Mouse (Mus musculus): ENCODE measurements around the gene Grid2. TPM values are rescaled to one million over a fixed set of nuclear protein-coding genes. Genes with fewer than 3 reads are reported as not detected.

Grid2 gene
- polyA plus RNA-seq, 1 experiment from 2014 or later, result 1.3 TPM

DNA sequence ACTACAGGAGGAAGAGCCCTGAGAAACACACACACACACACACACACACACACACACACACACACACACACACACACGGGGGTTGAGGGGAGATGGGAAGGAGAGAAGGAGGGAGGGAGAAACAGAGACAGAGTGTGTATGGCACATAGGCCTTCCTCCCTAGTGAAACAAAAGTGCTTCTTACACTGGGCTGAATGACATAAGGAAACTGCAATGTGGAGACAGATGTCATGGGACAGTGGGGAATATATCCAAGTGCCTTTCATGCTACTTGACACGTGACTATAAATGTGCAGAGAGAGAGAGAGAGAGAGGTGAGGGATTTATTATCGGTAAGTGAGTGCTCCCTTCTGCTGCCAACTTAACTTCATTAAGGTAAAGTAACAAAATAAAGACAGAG, 639.0 kb downstream of the Grid2 start:
- no peak overlapping the region for H3K4me2 ChIP-seq
- H3K27me3 ChIP-seq, result no peaks in the 10 kb centered on the region
- no peaks in the 10 kb centered on the region for H3K9me3 ChIP-seq
- no peak overlapping the region for H3K4me3 ChIP-seq (replicated peaks)
- WGBS, result 55% methylated on average over 3 of the region's 3 CpGs
- ATAC-seq (ENCODE audit: insufficient number of reproducible peaks, insufficient read depth, low FRiP score, low TSS enrichment, low read depth), result no peak
- no peak overlapping the region for H3K27ac ChIP-seq
- H3K4me1 ChIP-seq (replicated peaks), result no peaks in the 10 kb centered on the region
- H3K9ac ChIP-seq (replicated peaks), result no peak overlapping the region
- no peaks in the 10 kb centered on the region for H3K36me3 ChIP-seq

DNA sequence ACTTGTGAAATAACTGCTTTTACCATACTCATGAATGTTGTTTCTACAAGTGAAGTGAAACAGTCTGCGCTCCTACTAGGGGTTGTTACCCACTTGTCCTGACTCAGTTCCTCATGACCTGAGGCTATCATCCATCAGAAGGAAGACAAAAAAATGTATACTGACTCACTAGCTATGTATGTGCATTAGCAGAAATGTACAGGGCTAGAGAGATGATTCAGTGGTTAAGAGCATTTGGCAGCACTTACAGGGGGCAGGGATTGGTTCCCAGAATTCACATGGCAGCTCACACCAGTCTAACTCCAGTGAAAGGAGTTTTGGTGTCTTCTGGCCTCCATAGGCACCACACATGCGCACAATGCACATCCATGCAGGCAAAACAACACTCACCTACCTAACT, 642.5 kb downstream of the Grid2 start:
- no peak overlapping the region for H3K4me2 ChIP-seq
- H3K4me3 ChIP-seq (replicated peaks), result no peak overlapping the region
- ATAC-seq (ENCODE audit: insufficient number of reproducible peaks, insufficient read depth, low FRiP score, low TSS enrichment, low read depth), result no peak
- H3K36me3 ChIP-seq, result no peaks in the 10 kb centered on the region
- H3K9me3 ChIP-seq, result no peaks in the 10 kb centered on the region
- no peak overlapping the region for H3K27ac ChIP-seq
- H3K9ac ChIP-seq (replicated peaks), result no peak overlapping the region
- no peaks in the 10 kb centered on the region for H3K27me3 ChIP-seq
- 92% methylated on average over 2 of the region's 2 CpGs for WGBS
- H3K4me1 ChIP-seq (replicated peaks), result no peaks in the 10 kb centered on the region

DNA sequence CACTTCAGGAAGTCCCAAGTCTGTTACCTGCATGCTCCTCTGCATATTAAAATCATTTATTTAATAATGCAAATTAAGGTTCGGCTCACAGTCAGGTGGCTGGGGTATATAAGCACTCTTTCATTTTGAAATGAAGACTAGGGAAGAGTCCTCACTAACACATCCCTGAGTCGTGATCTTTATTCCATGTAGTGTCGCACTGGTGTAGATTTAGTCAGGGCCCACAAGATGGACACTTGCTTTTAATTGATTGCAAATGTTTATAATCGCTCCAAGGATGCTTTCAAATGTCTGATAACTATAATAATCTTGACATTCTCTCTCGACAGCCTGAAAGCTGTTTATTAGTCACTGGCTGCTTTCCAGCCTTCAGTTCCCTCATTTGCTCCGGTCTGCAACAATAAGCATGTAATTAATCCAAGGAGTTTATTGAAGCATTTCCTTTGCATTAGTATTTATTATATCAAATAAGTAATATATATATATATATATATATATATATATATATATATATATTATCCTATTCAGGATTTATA, 661.4 kb downstream of the Grid2 start:
- Histone ChIP-seq H3K27ac (no peak overlapping the region), H3K9me3 (no peaks in the 10 kb centered on the region), H3K4me1 (replicated peaks) (no peaks in the 10 kb centered on the region), H3K36me3 (no peaks in the 10 kb centered on the region), H3K4me2 (no peak overlapping the region), H3K9ac (replicated peaks) (no peak overlapping the region), H3K27me3 (no peaks in the 10 kb centered on the region), H3K4me3 (replicated peaks) (no peak overlapping the region)
- WGBS, result 78% methylated on average over 6 of the region's 6 CpGs
- ATAC-seq (ENCODE audit: insufficient number of reproducible peaks, insufficient read depth, low FRiP score, low TSS enrichment, low read depth), result no peak

DNA sequence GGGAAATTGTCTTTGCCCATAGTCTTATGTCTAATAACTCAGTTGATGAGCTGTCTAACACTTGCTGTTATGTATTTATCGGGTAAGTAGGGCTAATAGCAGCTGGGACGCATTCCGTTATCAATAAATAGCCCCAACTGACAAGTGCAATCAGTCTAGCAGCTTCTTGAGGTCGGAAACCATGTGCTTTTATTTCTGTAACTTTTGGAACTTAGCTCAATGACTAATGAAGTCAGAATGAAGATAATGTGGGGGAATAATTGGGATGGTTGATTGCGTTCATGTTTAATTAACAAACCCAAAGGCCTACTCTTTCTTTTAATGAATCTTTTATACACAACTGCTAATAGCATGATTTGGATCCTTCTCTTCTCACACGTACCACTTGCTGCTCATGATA, 666.3 kb downstream of the Grid2 start:
- Histone ChIP-seq H3K9ac (replicated peaks) (no peak overlapping the region), H3K4me3 (replicated peaks) (no peak overlapping the region), H3K9me3 (no peaks in the 10 kb centered on the region), H3K4me2 (no peak overlapping the region), H3K27ac (no peak overlapping the region), H3K36me3 (no peaks in the 10 kb centered on the region), H3K27me3 (no peaks in the 10 kb centered on the region), H3K4me1 (replicated peaks) (no peaks in the 10 kb centered on the region)
- no peak for ATAC-seq (ENCODE audit: insufficient number of reproducible peaks, insufficient read depth, low FRiP score, low TSS enrichment, low read depth)
- 92% methylated on average over 6 of the region's 6 CpGs for WGBS

DNA sequence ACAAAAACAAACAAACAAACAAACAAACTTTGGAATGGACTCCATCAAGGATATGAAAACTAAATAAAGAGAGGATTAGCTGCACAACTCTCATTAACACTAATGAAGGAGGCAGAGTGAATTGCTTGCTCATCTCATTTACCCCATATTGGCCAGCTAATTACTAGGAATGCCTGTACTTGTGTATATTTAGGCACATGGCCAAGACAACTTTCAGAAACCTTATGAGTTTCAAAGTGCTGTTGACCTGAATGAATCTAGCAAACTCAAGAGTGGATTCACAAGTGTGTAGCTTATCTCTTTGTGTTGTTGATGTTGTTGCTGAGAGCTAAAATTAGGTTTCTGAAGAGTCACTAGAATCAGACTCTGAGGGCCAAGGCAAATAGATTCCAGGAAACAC, 675.5 kb downstream of the Grid2 start:
- no peak overlapping the region for H3K27ac ChIP-seq
- no peak overlapping the region for H3K9ac ChIP-seq (replicated peaks)
- no peak for ATAC-seq (ENCODE audit: insufficient number of reproducible peaks, insufficient read depth, low FRiP score, low TSS enrichment, low read depth)
- no peaks in the 10 kb centered on the region for H3K27me3 ChIP-seq
- no peaks in the 10 kb centered on the region for H3K4me1 ChIP-seq (replicated peaks)
- H3K4me3 ChIP-seq (replicated peaks), result no peak overlapping the region
- no peak overlapping the region for H3K4me2 ChIP-seq
- no peaks in the 10 kb centered on the region for H3K9me3 ChIP-seq
- H3K36me3 ChIP-seq, result no peaks in the 10 kb centered on the region

DNA sequence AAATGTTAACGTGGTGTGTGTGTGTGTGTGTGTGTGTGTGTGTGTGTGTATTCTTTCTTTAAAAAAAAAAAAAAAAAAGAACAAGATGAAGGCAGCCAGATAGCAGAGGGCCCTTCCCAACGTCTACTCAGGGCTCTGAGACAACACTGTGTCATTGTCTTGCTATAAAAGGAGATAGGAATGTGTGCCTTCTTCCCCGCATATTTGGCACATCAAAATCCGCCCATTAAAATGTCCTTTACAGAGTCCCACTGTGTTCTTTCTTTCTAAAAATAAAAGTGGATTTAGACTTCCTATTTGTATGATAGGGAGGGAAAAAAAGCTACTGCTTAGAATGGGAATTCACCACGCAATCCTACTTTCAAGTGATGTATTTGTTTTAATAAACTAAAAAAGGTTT, 691.0 kb downstream of the Grid2 start:
- Histone ChIP-seq H3K9me3 (no peaks in the 10 kb centered on the region), H3K27ac (no peak overlapping the region), H3K4me1 (replicated peaks) (no peaks in the 10 kb centered on the region), H3K4me2 (no peak overlapping the region), H3K36me3 (no peaks in the 10 kb centered on the region), H3K9ac (replicated peaks) (no peak overlapping the region), H3K27me3 (no peaks in the 10 kb centered on the region), H3K4me3 (replicated peaks) (no peak overlapping the region)
- 76% methylated on average over 5 of the region's 5 CpGs for WGBS
- ATAC-seq (ENCODE audit: insufficient number of reproducible peaks, insufficient read depth, low FRiP score, low TSS enrichment, low read depth), result no peak

DNA sequence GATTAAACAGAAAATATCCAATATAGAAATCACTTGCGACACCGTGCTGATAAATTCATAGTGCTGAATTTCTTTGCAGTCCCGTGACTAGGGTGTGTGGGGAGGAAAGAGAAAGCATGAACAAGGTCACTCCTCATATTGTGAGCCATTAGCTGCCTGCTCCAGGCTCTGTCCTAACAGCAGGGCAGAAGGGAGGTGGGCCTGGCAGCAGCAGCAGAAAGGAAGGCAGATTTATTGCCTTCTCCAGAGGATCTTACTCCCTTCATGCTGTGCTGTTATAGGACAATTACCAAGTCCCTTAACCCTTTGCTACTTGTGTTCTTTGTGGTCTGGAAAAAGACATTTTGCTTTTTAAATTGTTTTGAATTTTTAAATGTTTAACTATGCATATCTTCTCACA, 708.1 kb downstream of the Grid2 start:
- Histone ChIP-seq H3K9ac (replicated peaks) (no peak overlapping the region), H3K9me3 (no peaks in the 10 kb centered on the region), H3K4me2 (no peak overlapping the region), H3K4me3 (replicated peaks) (no peak overlapping the region), H3K36me3 (no peaks in the 10 kb centered on the region), H3K27ac (no peak overlapping the region), H3K4me1 (replicated peaks) (peaks cover 19% of the 10 kb centered on the region), H3K27me3 (no peaks in the 10 kb centered on the region)
- WGBS, result 35% methylated on average over 3 of the region's 3 CpGs
- no peak for ATAC-seq (ENCODE audit: insufficient number of reproducible peaks, insufficient read depth, low FRiP score, low TSS enrichment, low read depth)

DNA sequence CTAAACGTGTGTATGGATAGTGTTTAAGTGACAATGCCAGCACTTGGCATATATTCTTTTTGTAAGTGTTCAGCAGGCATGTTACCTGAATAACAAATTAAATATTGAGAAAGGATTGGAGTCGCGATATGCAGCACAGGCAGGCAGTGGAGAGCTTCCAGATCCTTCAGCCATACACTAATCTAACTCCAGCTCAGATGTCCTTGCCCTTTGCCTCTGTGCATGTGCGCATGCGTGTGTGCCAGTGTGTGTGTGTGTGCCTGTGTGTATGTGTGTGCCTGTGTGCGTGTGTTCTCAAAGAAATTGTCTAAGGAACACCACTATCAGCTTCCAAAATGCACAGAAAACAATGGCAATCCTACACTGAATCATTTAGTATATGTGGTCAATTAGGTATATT, 708.6 kb downstream of the Grid2 start:
- Histone ChIP-seq H3K27me3 (no peaks in the 10 kb centered on the region), H3K27ac (no peak overlapping the region), H3K4me1 (replicated peaks) (peaks cover 19% of the 10 kb centered on the region), H3K4me2 (no peak overlapping the region), H3K4me3 (replicated peaks) (no peak overlapping the region), H3K9me3 (no peaks in the 10 kb centered on the region), H3K36me3 (no peaks in the 10 kb centered on the region), H3K9ac (replicated peaks) (no peak overlapping the region)
- WGBS, result 53% methylated on average over 6 of the region's 6 CpGs
- ATAC-seq (ENCODE audit: insufficient number of reproducible peaks, insufficient read depth, low FRiP score, low TSS enrichment, low read depth), result no peak

DNA sequence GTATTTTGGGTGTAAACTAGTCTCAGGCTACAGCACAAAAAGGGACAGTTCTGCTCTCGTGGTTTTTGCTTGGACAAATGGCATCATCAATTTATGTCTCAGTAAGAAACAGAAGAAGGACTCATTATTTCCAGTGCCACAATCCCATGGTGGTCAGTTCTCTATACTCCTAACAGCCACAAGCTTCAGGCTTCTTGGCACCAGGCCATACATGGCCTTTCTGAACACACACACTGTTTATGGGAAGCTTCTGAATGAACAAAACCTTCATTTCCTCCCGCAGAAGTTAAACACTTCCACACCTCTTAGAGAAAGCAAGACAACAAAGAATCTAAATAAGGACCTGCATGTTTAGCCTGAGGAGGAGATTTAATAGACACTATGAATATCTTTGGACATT, 709.1 kb downstream of the Grid2 start:
- H3K27ac ChIP-seq, result 0 out of 2 replicates have a peak overlapping the region, but pooled peaks have one; percentile 29
- no peaks in the 10 kb centered on the region for H3K27me3 ChIP-seq
- H3K9ac ChIP-seq (replicated peaks), result no peak overlapping the region
- no peak overlapping the region for H3K4me2 ChIP-seq
- no peak; the same call in 1 of the 2 replicates for ATAC-seq (ENCODE audit: insufficient number of reproducible peaks, insufficient read depth, low FRiP score, low TSS enrichment, low read depth)
- no peaks in the 10 kb centered on the region for H3K9me3 ChIP-seq
- peaks cover 19% of the 10 kb centered on the region for H3K4me1 ChIP-seq (replicated peaks)
- H3K4me3 ChIP-seq (replicated peaks), result no peak overlapping the region
- no peaks in the 10 kb centered on the region for H3K36me3 ChIP-seq
- 30% methylated on average over 2 of the region's 2 CpGs for WGBS

DNA sequence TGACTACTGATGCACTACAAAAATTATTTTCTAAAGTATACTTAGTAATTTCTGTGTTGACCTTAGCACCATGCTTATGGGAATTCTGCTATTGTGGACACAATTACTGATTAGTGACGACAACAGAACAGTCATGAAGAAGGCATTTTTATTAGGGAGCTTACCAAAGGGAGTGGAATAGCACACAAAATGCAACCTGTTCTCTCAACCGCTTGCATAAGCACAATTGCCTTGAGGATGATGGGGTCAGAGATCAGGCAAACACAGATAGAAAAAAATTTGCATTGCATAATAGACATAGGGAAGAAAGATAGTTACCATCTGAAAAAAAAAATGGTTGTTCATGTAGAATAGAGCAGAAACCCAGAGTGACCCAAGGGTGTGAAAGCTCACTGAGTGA, 790.4 kb downstream of the Grid2 start:
- WGBS, result 57% methylated on average over 2 of the region's 2 CpGs
- Histone ChIP-seq H3K27me3 (no peaks in the 10 kb centered on the region), H3K4me2 (no peak overlapping the region)

DNA sequence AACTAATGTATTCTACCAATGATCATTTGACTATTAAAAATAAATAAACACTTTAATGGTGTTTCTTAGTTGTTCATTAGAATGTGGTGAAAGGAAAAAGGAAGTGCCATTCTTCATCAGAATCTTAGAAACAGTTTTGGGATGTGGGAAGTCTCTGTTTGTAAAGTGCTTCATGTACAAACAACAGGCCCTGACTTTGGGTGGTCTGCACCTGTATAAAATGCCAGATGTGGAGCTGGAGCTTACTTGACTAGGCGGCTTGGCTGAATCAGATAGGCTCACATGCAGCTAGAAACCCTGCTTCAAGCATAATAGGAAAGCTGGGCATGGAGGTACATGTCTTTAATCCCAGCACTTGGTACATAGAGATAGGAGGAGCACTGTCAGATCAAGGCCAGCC, 791.1 kb downstream of the Grid2 start:
- no peak overlapping the region for H3K27ac ChIP-seq
- H3K4me3 ChIP-seq (replicated peaks), result no peak overlapping the region
- H3K9ac ChIP-seq (replicated peaks), result no peak overlapping the region
- WGBS, result 22% methylated on average over 1 of the region's 1 CpGs
- H3K27me3 ChIP-seq, result no peaks in the 10 kb centered on the region
- no peak overlapping the region for H3K4me2 ChIP-seq
- no peaks in the 10 kb centered on the region for H3K36me3 ChIP-seq
- peak; percentile 26; the same call in 1 of the 2 replicates for ATAC-seq (ENCODE audit: insufficient number of reproducible peaks, insufficient read depth, low FRiP score, low TSS enrichment, low read depth)
- no peaks in the 10 kb centered on the region for H3K4me1 ChIP-seq (replicated peaks)
- no peaks in the 10 kb centered on the region for H3K9me3 ChIP-seq

More for the DNA sequence above, 790.4 kb downstream of the Grid2 start:
- Histone ChIP-seq H3K4me1 (replicated peaks) (no peaks in the 10 kb centered on the region), H3K4me3 (replicated peaks) (no peak overlapping the region), H3K27ac (no peak overlapping the region), H3K9ac (replicated peaks) (no peak overlapping the region), H3K36me3 (no peaks in the 10 kb centered on the region), H3K9me3 (no peaks in the 10 kb centered on the region)
- no peak for ATAC-seq (ENCODE audit: insufficient number of reproducible peaks, insufficient read depth, low FRiP score, low TSS enrichment, low read depth)

DNA sequence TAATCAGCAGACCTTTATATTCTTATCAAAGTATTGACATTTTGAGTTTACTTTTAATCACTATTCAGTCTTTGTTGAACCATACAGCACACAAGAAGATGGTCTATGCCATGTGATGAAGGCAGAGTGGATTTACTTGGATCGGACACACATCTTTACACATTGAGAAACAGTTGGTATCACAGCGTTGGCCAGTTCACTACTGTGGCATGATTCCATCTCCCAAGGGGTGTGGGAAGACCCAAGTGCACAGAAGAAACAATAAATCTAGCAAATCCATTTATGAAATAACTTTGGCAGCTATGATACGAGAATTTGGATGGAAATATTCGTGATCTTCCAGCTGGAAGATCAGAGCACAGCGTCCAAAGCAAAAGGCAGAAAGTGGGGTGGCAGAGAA, 792.3 kb downstream of the Grid2 start:
- H3K27ac ChIP-seq, result no peak overlapping the region
- H3K9me3 ChIP-seq, result no peaks in the 10 kb centered on the region
- H3K4me1 ChIP-seq (replicated peaks), result no peaks in the 10 kb centered on the region
- H3K27me3 ChIP-seq, result no peaks in the 10 kb centered on the region
- 85% methylated on average over 5 of the region's 5 CpGs for WGBS
- no peak for ATAC-seq (ENCODE audit: insufficient number of reproducible peaks, insufficient read depth, low FRiP score, low TSS enrichment, low read depth)
- H3K36me3 ChIP-seq, result no peaks in the 10 kb centered on the region
- H3K9ac ChIP-seq (replicated peaks), result no peak overlapping the region
- H3K4me2 ChIP-seq, result no peak overlapping the region
- no peak overlapping the region for H3K4me3 ChIP-seq (replicated peaks)
